Comparison of ENCODE assay signal across 7 mouse cellular contexts in genomic region chr19:46500581-46501341, GRCm38 (mm10). TPM values are rescaled to one million over a fixed set of nuclear protein-coding genes. Genes with fewer than 3 reads are reported as not detected.
DNase-seq lines count a peak whose midpoint lies in the region; ATAC-seq and TF ChIP-seq lines count a peak whose summit lies in the region.

No protein-coding gene starts in this region.

- peaks cover 10% of the 10 kb centered on the region for H3K36me3 ChIP-seq in forebrain, embryonic 12.5 days (replicated peaks)
- peaks cover 3% of the 10 kb centered on the region; the same call in 1 of the 2 replicates for H3K36me3 ChIP-seq in hindbrain, embryonic 16.5 days (ENCODE audit: control insufficient read depth, insufficient read depth, low read length)

- H3K4me2 ChIP-seq in forebrain, embryonic 12.5 days: peak overlapping the region; percentile 97
- peak overlapping the region; percentile 98 for H3K4me2 ChIP-seq in hindbrain, embryonic 16.5 days (ENCODE audit: low read length)

- under 1% methylated on average over 48 of the region's 50 CpGs for WGBS in forebrain, embryonic 12.5 days
- WGBS in hindbrain, embryonic 16.5 days: under 1% methylated on average over 40 of the region's 50 CpGs

- no peaks in the 10 kb centered on the region for H3K9me3 ChIP-seq in forebrain, embryonic 12.5 days
- no peaks in the 10 kb centered on the region for H3K9me3 ChIP-seq in hindbrain, embryonic 16.5 days (ENCODE audit: control insufficient read depth, low read length)

- peak overlapping the region; percentile 98 for H3K4me3 ChIP-seq in forebrain, embryonic 12.5 days (replicated peaks)
- peak overlapping the region; percentile 99 for H3K4me3 ChIP-seq in hindbrain, embryonic 16.5 days (ENCODE audit: low read length)

- peak; percentile 37 for ATAC-seq in forebrain, embryonic 12.5 days (ENCODE audit: low FRiP score)
- peak; percentile 37 for ATAC-seq in hindbrain, embryonic 16.5 days

- peak; percentile 50 for TF ChIP-seq POLR2A in brain, embryonic 14.5 days (IDR thresholded peaks at IDR 0.05; ENCODE audit: borderline replicate concordance, extremely low read depth, insufficient read depth, insufficient read length, poor library complexity, severe bottlenecking)

- peak overlapping the region; percentile 100 for H3K9ac ChIP-seq in forebrain, embryonic 12.5 days
- peak overlapping the region; percentile 97 for H3K9ac ChIP-seq in hindbrain, embryonic 16.5 days (ENCODE audit: low read depth, low read length)

- peak overlapping the region; percentile 100 for H3K27ac ChIP-seq in forebrain, embryonic 12.5 days
- peak overlapping the region; percentile 100 for H3K27ac ChIP-seq in hindbrain, embryonic 16.5 days (ENCODE audit: low read depth, low read length)

- peak; percentile 63 for DNase-seq in right cerebral cortex, postnatal 14 days
- DNase-seq in right cerebral cortex, adult 18-20 months: no peak
- DNase-seq in brain, embryonic 14.5 days (ENCODE audit: low read depth): peak; percentile 89
- peak; percentile 54 for DNase-seq in lung, postnatal 14 days
- DNase-seq in thymus, postnatal 25 days: peak; percentile 48

- no peaks in the 10 kb centered on the region for H3K27me3 ChIP-seq in forebrain, embryonic 12.5 days
- no peaks in the 10 kb centered on the region for H3K27me3 ChIP-seq in hindbrain, embryonic 16.5 days (replicated peaks; ENCODE audit: control insufficient read depth, insufficient read depth, low read length)

- peaks cover 20% of the 10 kb centered on the region for H3K4me1 ChIP-seq in forebrain, embryonic 12.5 days
- H3K4me1 ChIP-seq in hindbrain, embryonic 16.5 days (ENCODE audit: control insufficient read depth, insufficient read depth, low read depth, low read length): peaks cover 16% of the 10 kb centered on the region

- TF ChIP-seq CTCF in brain, embryonic 14.5 days (IDR thresholded peaks at IDR 0.05; ENCODE audit: borderline replicate concordance, extremely low read depth, insufficient read depth, insufficient read length): no peak

RNA-seq across cellular contexts. Expression of gene Trim8, which starts 0.7 kb away (rescaled TPM):
- polyA plus RNA-seq in brain, embryonic 14.5 days (2012; rRNA removed): 35.3 and 63.0 TPM in 2 replicates
- 33.9 and 35.1 TPM in 2 replicates for polyA plus RNA-seq in forebrain, embryonic 12.5 days (2016; fragmentation: Nextera tagmentation; extraction: Ambion mirVana)
- 23.4 and 27.6 TPM in 2 replicates for polyA plus RNA-seq in hindbrain, embryonic 16.5 days (2015; fragmentation: Nextera tagmentation; extraction: Ambion mirVana)
